Mouse (Mus musculus) lung, adult 2 months (tissue): ENCODE measurements around the gene Rbbp9. TPM values are rescaled to one million over a fixed set of nuclear protein-coding genes. Genes with fewer than 3 reads are reported as not detected.

ENCODE experiments used
- DNase-seq: peaks from one replicate; pipeline ENCODE4 v3.0.0; 2022
- H3K4me1 ChIP-seq: fragments of 200-500 bp; 2 replicates; pipeline ENCODE4 v1.6.1; 2011; ENCODE audit warnings: low read length; ENCODE audit not compliant: control insufficient read depth, insufficient read depth
- H3K4me3 ChIP-seq: fragments of 200-500 bp; replicated peaks from 2 replicates; pipeline ENCODE3; 2011; ENCODE audit warnings: low read depth, mild to moderate bottlenecking, control low read depth, low read length; ENCODE audit errors: extremely low read depth
- CTCF ChIP-seq: fragments of 200-500 bp; IDR thresholded peaks from 2 replicates; pipeline ENCODE4 v1.5.1; 2011; ENCODE audit warnings: mild to moderate bottlenecking, low read length, control low read depth; ENCODE audit not compliant: insufficient read depth
- POLR2A ChIP-seq: fragments of 200-500 bp; IDR thresholded peaks from 2 replicates; pipeline ENCODE4 v1.6.1; 2011; ENCODE audit warnings: low read depth, mild to moderate bottlenecking, control low read depth, low read length, borderline replicate concordance; ENCODE audit errors: extremely low read depth
- WGBS: fragments of 180-500 bp; shearing (Covaris S2); methylation state at CpG from one replicate; pipeline ENCODE4 v1.1.7; 2018; 5-methylcytosine and 5-hydroxymethylcytosine counted together
- polyA plus RNA-seq: library from polyadenylated mRNA; depleted of rRNA; stranded (reverse); fragments of >200 nt; gene quantifications from 2 replicates; pipeline ENCODE4 v1.2.3, GENCODE M21; 2012

Gene Rbbp9
- polyA plus RNA-seq, 1 experiment = 15.4 TPM

GRCm38 (mm10) chr2:144547559-144547958 lies 3.1 kb downstream of the Rbbp9 start:
- WGBS = 73% methylated on average over 4 of the region's 4 CpGs
- Histone ChIP-seq H3K4me3 (no peak overlapping the region), H3K4me1 (no peaks in the 10 kb centered on the region; the same call in 1 of the 2 replicates)
- TF ChIP-seq CTCF = no peak
- no peak for TF ChIP-seq POLR2A
- DNase-seq = no peak

GRCm38 (mm10) chr2:144545481-144545880 lies 5.2 kb downstream of the Rbbp9 start:
- DNase-seq = no peak
- 18% methylated on average over 1 of the region's 1 CpGs for WGBS

DNA sequence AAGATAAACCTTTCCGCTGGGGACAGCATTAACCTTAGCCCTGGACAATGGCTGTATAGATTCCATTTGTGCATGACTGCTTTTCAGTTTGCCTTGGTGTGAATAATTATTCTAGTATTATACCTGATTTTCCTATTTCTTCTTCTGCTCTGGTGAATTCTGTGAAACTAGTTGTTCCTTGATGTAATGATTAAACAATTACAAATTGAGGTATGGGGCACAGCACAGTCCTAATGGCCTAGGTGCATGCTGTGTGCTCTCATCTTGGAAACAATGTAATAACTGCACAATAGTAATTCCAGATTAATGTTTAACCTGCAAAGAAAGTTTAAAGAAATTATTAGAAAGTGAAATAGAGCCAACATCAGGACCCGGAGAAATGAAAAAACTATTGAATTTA lies 5.6 kb downstream of the Rbbp9 start:
- DNase-seq = no peak
- no peak for TF ChIP-seq POLR2A
- TF ChIP-seq CTCF = no peak
- 82% methylated on average over 2 of the region's 2 CpGs for WGBS
- no peaks in the 10 kb centered on the region; the same call in 1 of the 2 replicates for H3K4me1 ChIP-seq
- no peak overlapping the region for H3K4me3 ChIP-seq

More at GRCm38 (mm10) chr2:144545481-144545880, 5.2 kb downstream of the Rbbp9 start:
- Histone ChIP-seq H3K4me3 (no peak overlapping the region), H3K4me1 (no peaks in the 10 kb centered on the region; the same call in 1 of the 2 replicates)
- TF ChIP-seq POLR2A (no peak), CTCF (no peak)

- no peak overlapping the region for H3K4me3 ChIP-seq
- H3K4me1 ChIP-seq = no peaks in the 10 kb centered on the region; the same call in 1 of the 2 replicates
- TF ChIP-seq POLR2A = no peak
- TF ChIP-seq CTCF = no peak
- 56% methylated on average over 6 of the region's 6 CpGs for WGBS
- DNase-seq = no peak
These were observed 6.0 kb downstream of the Rbbp9 start for GRCm38 (mm10) chr2:144544630-144545029.

GRCm38 (mm10) chr2:144543670-144544069 lies 7.0 kb downstream of the Rbbp9 start:
- WGBS = 79% methylated on average over 6 of the region's 6 CpGs
- DNase-seq = no peak
- Histone ChIP-seq H3K4me3 (no peak overlapping the region), H3K4me1 (no peaks in the 10 kb centered on the region; the same call in 1 of the 2 replicates)
- TF ChIP-seq CTCF = no peak
- no peak for TF ChIP-seq POLR2A

- DNase-seq = no peak
- Histone ChIP-seq H3K4me1 (no peaks in the 10 kb centered on the region; the same call in 1 of the 2 replicates), H3K4me3 (no peak overlapping the region)
- WGBS = 89% methylated on average over 4 of the region's 4 CpGs
- TF ChIP-seq CTCF = no peak
- no peak for TF ChIP-seq POLR2A
These were observed 9.4 kb downstream of the Rbbp9 start for GRCm38 (mm10) chr2:144541246-144541645.

DNA sequence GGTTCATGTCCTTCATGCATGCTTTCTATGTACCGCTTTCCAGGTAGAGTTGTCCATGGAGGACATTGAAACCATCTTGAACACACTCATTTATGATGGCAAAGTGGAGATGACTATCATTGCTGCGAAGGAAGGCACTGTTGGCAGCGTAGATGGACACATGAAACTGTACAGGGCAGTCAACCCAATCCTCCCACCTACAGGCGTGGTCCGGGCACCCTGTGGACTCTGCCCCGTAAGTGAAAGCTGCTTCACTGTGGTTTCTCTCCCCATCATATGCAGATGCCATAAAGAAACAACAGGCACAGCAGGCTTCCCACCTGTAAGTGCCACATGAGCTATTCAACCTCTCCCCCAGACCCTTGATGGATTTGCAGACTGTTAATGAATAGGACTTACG lies 13.5 kb downstream of the Rbbp9 start:
- TF ChIP-seq POLR2A (no peak), CTCF (no peak)
- WGBS = 95% methylated on average over 7 of the region's 7 CpGs
- H3K4me1 ChIP-seq = no peaks in the 10 kb centered on the region
- no peak for DNase-seq
- no peak overlapping the region for H3K4me3 ChIP-seq

DNA sequence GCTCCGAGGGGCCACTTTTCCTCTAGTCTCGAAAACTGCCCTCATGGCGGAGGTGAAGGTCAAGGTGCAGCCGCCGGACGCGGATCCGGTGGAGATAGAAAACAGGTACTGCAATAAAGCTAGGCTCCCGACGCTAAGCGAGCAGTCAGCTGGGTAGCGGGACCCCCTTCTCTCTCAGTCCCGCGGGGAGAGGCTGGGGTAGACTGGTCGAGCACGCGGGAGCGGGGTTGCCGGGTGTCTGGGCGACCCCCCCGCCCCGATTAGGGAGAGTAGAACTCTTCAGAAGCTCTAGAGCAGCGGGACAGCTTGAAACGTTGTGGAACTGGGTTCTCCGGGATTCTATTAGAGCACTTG lies 22.9 kb downstream of the Rbbp9 start:
- DNase-seq = no peak
- Histone ChIP-seq H3K4me1 (0 out of 2 replicates have a peak, but pooled peaks cover 5% of the 10 kb centered on the region), H3K4me3 (peak overlapping the region; percentile 94)
- TF ChIP-seq POLR2A (no peak), CTCF (no peak)
- under 1% methylated on average over 25 of the region's 25 CpGs for WGBS

GRCm38 (mm10) chr2:144526981-144527820 lies 23.5 kb downstream of the Rbbp9 start, which contains the start of the genes Dzank1 and Polr3f:
Gene Dzank1, minus strand, starts transcription at chr2:144527414.
Gene Polr3f, plus strand, starts transcription at chr2:144527718.
- DNase-seq = peak; percentile 95
- peak; percentile 28; the same call in 1 of the 2 replicates for TF ChIP-seq POLR2A
- TF ChIP-seq CTCF = no peak
- Histone ChIP-seq H3K4me1 (0 out of 2 replicates have a peak, but pooled peaks cover 5% of the 10 kb centered on the region), H3K4me3 (peak within 1 kb of the TSS; percentile 94)
- WGBS = under 1% methylated on average over 56 of the region's 56 CpGs
